Mouse (Mus musculus): ENCODE measurements at regions not wholly inside any gene's neighbourhood (a gene's known extent, or its start where the extent isn't known, plus 50 kb on each side); places are given as distances from the start of the nearest gene placed in this dataset.
A peak's percentile ranks its signal among the peaks of the same experiment; 100 is the strongest.

DNA sequence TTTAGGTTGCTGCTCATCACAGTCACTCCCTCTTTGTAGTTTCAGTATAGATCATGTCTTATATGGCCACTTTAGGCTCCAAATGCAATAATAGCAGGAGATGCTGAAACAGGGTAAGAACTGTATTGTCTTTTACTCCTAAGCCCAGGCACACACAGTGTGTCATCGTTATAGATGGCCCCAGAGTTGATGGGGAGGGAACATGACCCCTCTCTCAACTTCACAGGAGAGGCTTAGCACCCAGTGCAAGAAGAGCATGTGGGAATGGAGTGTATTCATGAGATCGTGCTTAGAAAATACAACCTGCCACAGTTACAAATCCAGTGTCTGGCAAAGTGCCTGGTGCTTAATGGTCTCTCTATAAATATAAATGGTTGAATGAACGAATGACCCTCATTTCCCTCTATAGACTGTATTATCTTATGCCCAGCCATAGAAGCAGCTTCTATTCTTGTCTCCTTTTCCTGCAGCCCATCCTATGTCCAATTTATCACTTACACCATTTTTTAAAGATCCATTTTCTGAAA is 363.0 kb downstream of the Sorl1 start:
- no peak overlapping the region for H3K4me2 ChIP-seq (replicated peaks; ENCODE audit: low read depth)
- no peak for ATAC-seq
- H3K27me3 ChIP-seq (replicated peaks; ENCODE audit: control insufficient read depth, insufficient read depth, low read length) = no peaks in the 10 kb centered on the region
- no peak for TF ChIP-seq CTCF (IDR thresholded peaks at IDR 0.05; ENCODE audit: low read depth)
- no peak overlapping the region for H3K27ac ChIP-seq (ENCODE audit: low read depth, low read length)
- no peak overlapping the region for H3K4me3 ChIP-seq (ENCODE audit: low read depth, low read length)
- WGBS = 51% methylated on average over 3 of the region's 3 CpGs
- H3K36me3 ChIP-seq (ENCODE audit: control insufficient read depth, insufficient read depth) = no peaks in the 10 kb centered on the region
- no peaks in the 10 kb centered on the region for H3K4me1 ChIP-seq (replicated peaks; ENCODE audit: control insufficient read depth, insufficient read depth, low read length)
- no peaks in the 10 kb centered on the region for H3K9me3 ChIP-seq (ENCODE audit: control insufficient read depth)
- H3K9ac ChIP-seq (ENCODE audit: low read depth, low read length) = no peak overlapping the region

DNA sequence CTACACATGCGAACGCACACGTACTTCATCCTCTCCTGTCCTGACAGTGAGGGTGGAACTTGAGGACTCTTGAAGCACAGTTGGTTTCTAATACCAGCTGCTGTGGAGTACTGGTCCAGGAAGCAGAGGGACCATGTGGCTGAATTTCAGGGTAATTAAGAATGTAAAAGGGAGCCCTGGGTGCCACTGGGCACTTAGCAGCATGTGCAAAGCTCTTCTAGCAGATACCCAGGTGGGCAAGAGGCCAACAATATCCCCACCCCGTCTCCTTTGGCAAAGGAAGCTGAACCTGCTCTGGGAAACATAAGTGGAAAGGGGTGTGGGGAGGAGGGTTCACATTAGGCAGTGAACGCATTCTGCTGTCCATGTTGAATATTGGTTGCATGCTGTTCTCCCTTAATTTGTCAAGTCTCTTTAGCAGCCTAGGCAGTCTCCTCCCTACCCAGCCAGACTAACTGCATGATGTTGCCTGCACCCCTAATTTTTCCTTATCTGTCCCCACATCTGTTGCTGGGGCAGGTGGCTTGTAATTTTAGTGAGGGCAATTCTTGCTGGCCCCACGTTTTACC is 369.6 kb downstream of the Sorl1 start:
- Histone ChIP-seq H3K27me3 (replicated peaks; ENCODE audit: control insufficient read depth, insufficient read depth, low read length) (no peaks in the 10 kb centered on the region), H3K27ac (ENCODE audit: low read depth, low read length) (no peak overlapping the region), H3K4me3 (ENCODE audit: low read depth, low read length) (no peak overlapping the region), H3K4me2 (replicated peaks; ENCODE audit: low read depth) (no peak overlapping the region), H3K36me3 (ENCODE audit: control insufficient read depth, insufficient read depth) (no peaks in the 10 kb centered on the region), H3K4me1 (replicated peaks; ENCODE audit: control insufficient read depth, insufficient read depth, low read length) (no peaks in the 10 kb centered on the region), H3K9me3 (ENCODE audit: control insufficient read depth) (no peaks in the 10 kb centered on the region), H3K9ac (ENCODE audit: low read depth, low read length) (no peak overlapping the region)
- ATAC-seq = no peak
- TF ChIP-seq CTCF (IDR thresholded peaks at IDR 0.05; ENCODE audit: low read depth) = no peak
- WGBS = 70% methylated on average over 6 of the region's 6 CpGs

DNA sequence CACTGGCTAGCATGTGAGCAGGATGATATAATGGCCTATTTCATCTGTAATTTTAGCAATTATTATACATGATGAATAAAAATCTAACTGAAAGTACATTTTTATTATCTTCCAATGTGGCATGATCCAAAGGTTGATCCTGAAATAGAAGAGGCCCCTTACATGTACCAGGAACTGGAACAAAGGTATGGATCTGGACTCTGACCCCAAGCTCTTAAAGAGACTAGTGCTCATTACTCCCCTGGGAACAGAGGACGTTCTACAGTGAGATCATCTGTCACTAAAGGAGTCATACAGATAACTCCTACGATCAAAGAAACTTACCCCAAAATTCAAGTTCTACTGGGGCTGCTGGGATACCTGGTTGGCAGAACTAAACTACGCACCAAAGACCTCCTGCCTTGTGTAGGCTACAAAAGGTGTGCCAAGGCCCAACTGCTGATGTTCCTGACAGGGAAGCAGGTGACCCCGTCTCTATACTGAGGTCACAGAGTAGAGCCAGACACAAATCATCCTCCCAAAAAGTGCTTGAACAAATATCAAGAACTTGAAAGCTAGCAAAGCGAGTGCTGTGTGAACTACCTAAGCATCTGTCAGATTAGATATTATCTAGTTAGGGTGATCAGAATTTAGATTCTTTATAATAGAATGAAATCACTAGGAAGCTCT is 378.0 kb downstream of the Sorl1 start:
- peak overlapping the region; percentile 63 for H3K27ac ChIP-seq (ENCODE audit: low read depth, low read length)
- H3K27me3 ChIP-seq (replicated peaks; ENCODE audit: control insufficient read depth, insufficient read depth, low read length) = no peaks in the 10 kb centered on the region
- 0 out of 2 replicates have a peak, but pooled peaks cover 4% of the 10 kb centered on the region for H3K4me1 ChIP-seq (replicated peaks; ENCODE audit: control insufficient read depth, insufficient read depth, low read length)
- no peak overlapping the region for H3K4me3 ChIP-seq (ENCODE audit: low read depth, low read length)
- H3K9ac ChIP-seq (ENCODE audit: low read depth, low read length) = no peak overlapping the region
- no peak overlapping the region for H3K4me2 ChIP-seq (replicated peaks; ENCODE audit: low read depth)
- no peaks in the 10 kb centered on the region for H3K9me3 ChIP-seq (ENCODE audit: control insufficient read depth)
- TF ChIP-seq CTCF (IDR thresholded peaks at IDR 0.05; ENCODE audit: low read depth) = no peak
- peak; percentile 99 for ATAC-seq
- 52% methylated on average over 5 of the region's 5 CpGs for WGBS
- H3K36me3 ChIP-seq (ENCODE audit: control insufficient read depth, insufficient read depth) = no peaks in the 10 kb centered on the region

DNA sequence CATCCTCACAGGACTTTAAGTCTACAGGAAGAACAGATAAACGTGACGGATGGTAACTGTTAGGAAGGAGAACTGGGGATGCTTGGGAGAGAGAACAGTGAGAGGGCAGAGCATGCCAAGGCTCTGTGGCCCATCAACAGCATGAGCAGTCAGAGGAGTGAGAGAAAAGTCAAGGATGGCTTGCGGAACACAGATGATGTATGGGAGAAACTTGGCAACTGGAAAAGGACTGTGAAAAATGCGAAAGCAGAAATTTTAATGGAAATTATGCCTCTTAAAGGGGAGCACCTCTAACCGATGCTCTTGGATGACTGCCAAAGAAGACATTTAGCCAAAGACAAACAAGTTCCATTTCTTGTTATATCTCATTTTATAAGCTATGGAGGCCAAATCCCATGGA is 382.6 kb downstream of the Sorl1 start:
- no peak for ATAC-seq
- Histone ChIP-seq H3K4me2 (replicated peaks; ENCODE audit: low read depth) (no peak overlapping the region), H3K4me3 (ENCODE audit: low read depth, low read length) (no peak overlapping the region), H3K27ac (ENCODE audit: low read depth, low read length) (no peak overlapping the region), H3K9me3 (ENCODE audit: control insufficient read depth) (no peaks in the 10 kb centered on the region), H3K27me3 (replicated peaks; ENCODE audit: control insufficient read depth, insufficient read depth, low read length) (no peaks in the 10 kb centered on the region), H3K4me1 (replicated peaks; ENCODE audit: control insufficient read depth, insufficient read depth, low read length) (0 out of 2 replicates have a peak, but pooled peaks cover 4% of the 10 kb centered on the region), H3K36me3 (ENCODE audit: control insufficient read depth, insufficient read depth) (no peaks in the 10 kb centered on the region), H3K9ac (ENCODE audit: low read depth, low read length) (no peak overlapping the region)
- TF ChIP-seq CTCF (IDR thresholded peaks at IDR 0.05; ENCODE audit: low read depth) = no peak
- WGBS = 55% methylated on average over 5 of the region's 5 CpGs

DNA sequence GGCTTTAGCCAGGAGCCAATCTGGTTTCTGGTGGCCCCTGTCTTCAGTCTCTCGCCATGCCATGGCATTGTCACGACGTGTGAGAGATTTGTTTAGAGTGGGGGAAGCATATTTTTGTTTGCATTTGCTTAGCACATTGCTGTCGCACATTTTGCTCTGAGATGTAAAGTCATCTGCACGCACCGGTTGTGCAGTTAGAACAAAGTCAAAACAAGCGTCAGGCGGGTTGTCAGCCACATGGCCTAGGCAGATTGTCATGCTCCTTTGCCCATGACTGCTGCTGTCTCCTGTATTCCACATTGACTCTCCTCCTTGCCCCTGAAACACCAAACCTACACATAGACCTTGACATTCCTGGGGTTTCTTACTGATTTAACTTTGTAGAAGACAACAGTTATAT is 383.6 kb downstream of the Sorl1 start:
- WGBS = 92% methylated on average over 8 of the region's 8 CpGs
- TF ChIP-seq CTCF (IDR thresholded peaks at IDR 0.05; ENCODE audit: low read depth) = no peak

DNA sequence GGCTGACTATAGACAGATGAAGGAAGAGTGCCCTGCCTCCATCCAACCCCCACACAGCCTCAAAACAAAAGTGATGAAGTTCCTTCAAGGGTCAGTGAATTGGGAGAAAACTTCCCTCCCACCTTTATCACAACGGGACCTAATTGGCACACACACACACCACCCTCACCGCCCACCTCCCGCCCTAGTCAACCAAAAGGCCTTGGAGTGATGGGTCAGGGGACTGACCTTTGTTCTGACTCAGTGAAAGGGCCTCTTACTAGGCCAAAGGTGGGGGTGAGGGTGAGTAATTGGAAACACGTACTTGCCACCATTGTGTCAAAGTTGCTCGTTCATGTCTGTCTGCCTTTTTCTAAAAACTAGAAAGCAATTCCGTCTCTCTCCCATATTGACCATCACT is 386.4 kb downstream of the Sorl1 start:
- WGBS = 79% methylated on average over 6 of the region's 6 CpGs
- ATAC-seq = no peak
- no peak for TF ChIP-seq CTCF (IDR thresholded peaks at IDR 0.05; ENCODE audit: low read depth)

More for the DNA sequence above, 383.6 kb downstream of the Sorl1 start:
- Histone ChIP-seq H3K27ac (ENCODE audit: low read depth, low read length) (no peak overlapping the region), H3K36me3 (ENCODE audit: control insufficient read depth, insufficient read depth) (no peaks in the 10 kb centered on the region), H3K9ac (ENCODE audit: low read depth, low read length) (no peak overlapping the region), H3K4me3 (ENCODE audit: low read depth, low read length) (no peak overlapping the region), H3K4me2 (replicated peaks; ENCODE audit: low read depth) (no peak overlapping the region), H3K4me1 (replicated peaks; ENCODE audit: control insufficient read depth, insufficient read depth, low read length) (0 out of 2 replicates have a peak, but pooled peaks cover 4% of the 10 kb centered on the region), H3K9me3 (ENCODE audit: control insufficient read depth) (no peaks in the 10 kb centered on the region), H3K27me3 (replicated peaks; ENCODE audit: control insufficient read depth, insufficient read depth, low read length) (no peaks in the 10 kb centered on the region)
- ATAC-seq = no peak

More for the DNA sequence above, 386.4 kb downstream of the Sorl1 start:
- Histone ChIP-seq H3K36me3 (ENCODE audit: control insufficient read depth, insufficient read depth) (no peaks in the 10 kb centered on the region), H3K27ac (ENCODE audit: low read depth, low read length) (no peak overlapping the region), H3K9ac (ENCODE audit: low read depth, low read length) (no peak overlapping the region), H3K27me3 (replicated peaks; ENCODE audit: control insufficient read depth, insufficient read depth, low read length) (no peaks in the 10 kb centered on the region), H3K4me2 (replicated peaks; ENCODE audit: low read depth) (no peak overlapping the region), H3K4me3 (ENCODE audit: low read depth, low read length) (no peak overlapping the region), H3K9me3 (ENCODE audit: control insufficient read depth) (no peaks in the 10 kb centered on the region), H3K4me1 (replicated peaks; ENCODE audit: control insufficient read depth, insufficient read depth, low read length) (no peaks in the 10 kb centered on the region)
